Mouse (Mus musculus) thymus, adult 2 months (tissue): ENCODE measurements around the gene 1700013H16Rik.

Source experiments
- CTCF ChIP-seq: fragments of 200-500 bp; IDR thresholded peaks from 2 replicates; pipeline ENCODE4 v1.5.1; 2012; ENCODE audit warnings: mild to moderate bottlenecking, control low read depth, low read length, moderate library complexity, borderline replicate concordance; ENCODE audit not compliant: control insufficient read depth, poor library complexity, insufficient read depth; ENCODE audit errors: extremely low read depth
- POLR2A ChIP-seq: fragments of 200-500 bp; IDR thresholded peaks from 2 replicates; pipeline ENCODE4 v1.6.1; 2012; ENCODE audit warnings: mild to moderate bottlenecking, low read length, control low read depth, moderate library complexity; ENCODE audit not compliant: control insufficient read depth, poor library complexity, insufficient read depth; ENCODE audit errors: extremely low read depth

GRCm38 (mm10) chrX:53724596-53724995, 33.0 kb downstream of the 1700013H16Rik start, which contains the start of gene 4930502E18Rik:
- TF ChIP-seq CTCF (no peak), POLR2A (no peak)
